ENCODE assay signal across 9 mouse cellular contexts in genomic region chr9:99568023-99568346, GRCm38 (mm10). TPM values are rescaled to one million over a fixed set of nuclear protein-coding genes. Genes with fewer than 3 reads are reported as not detected.
A peak's percentile ranks its signal among the peaks of the same experiment; 100 is the strongest.
DNase-seq lines count a peak whose midpoint lies in the region; ATAC-seq and TF ChIP-seq lines count a peak whose summit lies in the region.
"Had no signal": no experiment of that assay in that cellular context is flagged by ENCODE, and none has a peak within 500 bp of the region (broad histone marks: within the 10 kb centered on the region; RNA-seq: fewer than 3 reads in every experiment).

No protein-coding gene starts in this region.

- peaks cover 4% of the 10 kb centered on the region; the same call in 1 of the 2 replicates for H3K79me2 ChIP-seq in liver, adult 2 months (ENCODE audit: control insufficient read depth, insufficient read depth, low read length)

- WGBS in liver, adult 2 months: 1% methylated on average over 15 of the region's 15 CpGs

- peak overlapping the region; percentile 85 for H3K9ac ChIP-seq in liver, adult 2 months (ENCODE audit: low read depth, low read length)

- no peaks in the 10 kb centered on the region for H3K36me3 ChIP-seq in liver, adult 2 months (ENCODE audit: control insufficient read depth, insufficient read depth, low read length)

- no peak for TF ChIP-seq POLR2A in liver, adult 2 months (IDR thresholded peaks at IDR 0.05; ENCODE audit: extremely low read depth, insufficient read depth, low read length)
- TF ChIP-seq POLR2A in bone marrow macrophage, adult 2 months (IDR thresholded peaks at IDR 0.05; ENCODE audit: borderline replicate concordance, low read depth, low read length): no peak

- no peaks in the 10 kb centered on the region for H3K27me3 ChIP-seq in liver, adult 2 months (ENCODE audit: control insufficient read depth, insufficient read depth, low read length)

- peak overlapping the region; percentile 92 for H3K27ac ChIP-seq in liver, adult 2 months (replicated peaks; ENCODE audit: insufficient read depth, low read depth, low read length)
- H3K27ac ChIP-seq in bone marrow macrophage, adult 2 months (ENCODE audit: insufficient read depth, low read depth, low read length): 0 out of 2 replicates have a peak overlapping the region, but pooled peaks have one; percentile 85

- H3K4me1 ChIP-seq in liver, adult 2 months (ENCODE audit: control insufficient read depth, insufficient read depth, low read length): peaks cover 9% of the 10 kb centered on the region; the same call in 1 of the 2 replicates
- H3K4me1 ChIP-seq in bone marrow macrophage, adult 2 months (ENCODE audit: control insufficient read depth, insufficient read depth, low read length): peaks cover 8% of the 10 kb centered on the region

- ATAC-seq in granulocyte monocyte progenitor cell, adult 5-6 weeks (replicated peaks; ENCODE audit: poor library complexity, severe bottlenecking): peak; percentile 6
- ATAC-seq in megakaryocyte progenitor cell, adult 5-6 weeks (replicated peaks; ENCODE audit: poor library complexity): peak; percentile 14
- no peak for ATAC-seq in inflammation-experienced regulatory T-cells, adult 6 months

- DNase-seq in liver, adult 2 months (ENCODE audit: extremely low read depth, low read depth, low spot score): peak; percentile 64
- no peak for DNase-seq in liver
- DNase-seq in urinary bladder, adult 2 months (ENCODE audit: low spot score): no peak
- DNase-seq in left cerebral cortex, adult 18-20 months (ENCODE audit: low spot score in 2 of 2): no peak

- H3K4me3 ChIP-seq in liver, adult 2 months (ENCODE audit: insufficient read depth, low read depth, low read length): peak overlapping the region; percentile 85
- peak overlapping the region; percentile 99 for H3K4me3 ChIP-seq in bone marrow macrophage, adult 2 months (ENCODE audit: insufficient read depth, low read length)

- TF ChIP-seq CTCF in liver, adult 2 months (IDR thresholded peaks at IDR 0.05; ENCODE audit: low read depth, low read length): peak; percentile 25; the same call in 1 of the 2 replicates
- TF ChIP-seq CTCF in bone marrow macrophage, adult 2 months (IDR thresholded peaks at IDR 0.05; ENCODE audit: low read depth, low read length): no peak

RNA-seq across cellular contexts. Expression of gene Armc8, which starts 0.7 kb away (rescaled TPM):
- total RNA-seq in liver, adult 2 months (2014; rRNA removed): 9.3 and 12.1 TPM in 2 replicates
- polyA plus RNA-seq in liver, adult 2 months (2012; rRNA removed): 3.8 and 4.4 TPM in 2 replicates
- polyA plus RNA-seq in bone marrow macrophage, adult 2 months (2012; ENCODE audit: insufficient read depth, insufficient read length, missing spikeins): 16.1 and 17.4 TPM in 2 replicates
- 23.7 and 28.9 TPM in 2 replicates for total RNA-seq in granulocyte monocyte progenitor cell, adult 5-6 weeks (2014; fragmentation: Nextera tagmentation)
- total RNA-seq in granulocyte monocyte progenitor cell, adult 5-6 weeks (2017): 28.1 and 30.5 TPM in 2 replicates
- total RNA-seq in megakaryocyte progenitor cell, adult 5-6 weeks (2015): 30.4 and 34.6 TPM in 2 replicates
- 32.2 and 36.6 TPM in 2 replicates for total RNA-seq in megakaryocyte progenitor cell, adult 5-6 weeks (2017)
- polyA plus RNA-seq in urinary bladder, adult 2 months (2012; rRNA removed): 24.1 and 25.7 TPM in 2 replicates
- 10 to 100 TPM; 23.7 to 33.3 (median 28.2) TPM for polyA plus RNA-seq in inflammation-experienced regulatory T-cells, adult 6 months (2017; shearing (Covaris generic))
- 10 to 100 TPM; 55.4 to 55.7 TPM for total RNA-seq in left cerebral cortex, adult 18-20 months (2021)

RNA-seq across cellular contexts. Expression of gene Dbr1, which starts 7.6 kb away (rescaled TPM):
- total RNA-seq in liver, adult 2 months (2014; rRNA removed): 6.9 and 11.5 TPM in 2 replicates
- 5.4 and 7.1 TPM in 2 replicates for polyA plus RNA-seq in liver, adult 2 months (2012; rRNA removed)
- polyA plus RNA-seq in bone marrow macrophage, adult 2 months (2012; ENCODE audit: insufficient read depth, insufficient read length, missing spikeins): 13.2 and 15.7 TPM in 2 replicates
- total RNA-seq in granulocyte monocyte progenitor cell, adult 5-6 weeks (2014; fragmentation: Nextera tagmentation): 26.2 and 39.6 TPM in 2 replicates
- total RNA-seq in granulocyte monocyte progenitor cell, adult 5-6 weeks (2017): 50.5 and 65.8 TPM in 2 replicates
- total RNA-seq in megakaryocyte progenitor cell, adult 5-6 weeks (2015): 21.0 and 22.2 TPM in 2 replicates
- total RNA-seq in megakaryocyte progenitor cell, adult 5-6 weeks (2017): 55.0 and 56.5 TPM in 2 replicates
- polyA plus RNA-seq in urinary bladder, adult 2 months (2012; rRNA removed): 14.2 and 15.5 TPM in 2 replicates
- 10 to 100 TPM; 20.6 to 35.6 (median 24.4) TPM for polyA plus RNA-seq in inflammation-experienced regulatory T-cells, adult 6 months (2017; shearing (Covaris generic))
- 10 to 100 TPM; 11.2 to 13.8 TPM for total RNA-seq in left cerebral cortex, adult 18-20 months (2021)

RNA-seq across cellular contexts. Expression of gene A4gnt, which starts 44.3 kb away (rescaled TPM):
- total RNA-seq in liver, adult 2 months (2014; rRNA removed): not detected in 2 replicates
- polyA plus RNA-seq in liver, adult 2 months (2012; rRNA removed): not detected in 2 replicates
- not detected in 2 replicates for polyA plus RNA-seq in bone marrow macrophage, adult 2 months (2012; ENCODE audit: insufficient read depth, insufficient read length, missing spikeins)
- total RNA-seq in granulocyte monocyte progenitor cell, adult 5-6 weeks (2014; fragmentation: Nextera tagmentation): not detected in 2 replicates
- total RNA-seq in granulocyte monocyte progenitor cell, adult 5-6 weeks (2017): not detected in 2 replicates
- not detected in 2 replicates for total RNA-seq in megakaryocyte progenitor cell, adult 5-6 weeks (2015)
- not detected in 2 replicates for total RNA-seq in megakaryocyte progenitor cell, adult 5-6 weeks (2017)
- 1.0 and 1.4 TPM in 2 replicates for polyA plus RNA-seq in urinary bladder, adult 2 months (2012; rRNA removed)
- not detected for polyA plus RNA-seq in inflammation-experienced regulatory T-cells, adult 6 months (2017; shearing (Covaris generic))
- total RNA-seq in left cerebral cortex, adult 18-20 months (2021): under 1 TPM; 0.16 to 0.28 TPM
- total RNA-seq: gastrocnemius, adult 8-10 months had no signal
